Mouse (Mus musculus) spleen, postnatal 14 days (tissue): Measurements from ENCODE around the gene Rnaset2a.
"Not testable (repeated sequence)": the region's sequence is repeated elsewhere in the genome, so short reads cannot be mapped to it uniquely, and the experiment has no call there.

Source experiments
- DNase-seq, 2 experiments: peaks; one replicate each; pipeline ENCODE4 v3.0.0; 2021 to 2022; ENCODE audit warnings: low spot score in 2 of 2

The Rnaset2a gene

GRCm38 (mm10) chr17:8147439-8148316 is at the start of gene Rnaset2a, which contains the start of gene Gm49673:
Rnaset2a (minus strand) TSS chr17:8148097.
Gm49673 (minus strand) TSS chr17:8147788.
- DNase-seq = not testable (repeated sequence)

- DNase-seq = no peak
Measured at GRCm38 (mm10) chr17:8197652-8198051, 49.8 kb upstream of the Rnaset2a start.

- no peak for DNase-seq
Measured at GRCm38 (mm10) chr17:8195685-8196376, 47.9 kb upstream of the Rnaset2a start.

GRCm38 (mm10) chr17:8193678-8194077 is 45.8 kb upstream of the Rnaset2a start:
- DNase-seq = no peak

GRCm38 (mm10) chr17:8184217-8184616 is 36.3 kb upstream of the Rnaset2a start:
- DNase-seq = no peak

GRCm38 (mm10) chr17:8183815-8184214 is 35.9 kb upstream of the Rnaset2a start:
- DNase-seq = no peak

- no peak for DNase-seq
Measured at GRCm38 (mm10) chr17:8177090-8177489, 29.2 kb upstream of the Rnaset2a start.

GRCm38 (mm10) chr17:8171081-8171480 is 23.2 kb upstream of the Rnaset2a start:
- no peak for DNase-seq

GRCm38 (mm10) chr17:8170331-8170730 is 22.4 kb upstream of the Rnaset2a start:
- DNase-seq = no peak

- DNase-seq = not testable (repeated sequence)
Measured at GRCm38 (mm10) chr17:8167436-8167835, 19.5 kb upstream of the Rnaset2a start.

GRCm38 (mm10) chr17:8166454-8166853 is 18.6 kb upstream of the Rnaset2a start:
- not testable (repeated sequence) for DNase-seq

GRCm38 (mm10) chr17:8165977-8166376 is 18.1 kb upstream of the Rnaset2a start:
- not testable (repeated sequence) for DNase-seq

GRCm38 (mm10) chr17:8165608-8165945 is 17.7 kb upstream of the Rnaset2a start:
- peak in 1 of 2 experiments; percentile 20 for DNase-seq

- DNase-seq = peak in 1 of 2 experiments; percentile 32
Measured at GRCm38 (mm10) chr17:8164701-8165607, 17.1 kb upstream of the Rnaset2a start, which contains the start of gene Fgfr1op. Fgfr1op (plus strand) TSS chr17:8165501.

GRCm38 (mm10) chr17:8160969-8161368 is 13.1 kb upstream of the Rnaset2a start:
- not testable (repeated sequence) for DNase-seq

- DNase-seq = not testable (repeated sequence)
Measured at GRCm38 (mm10) chr17:8158627-8159026, 10.7 kb upstream of the Rnaset2a start.

GRCm38 (mm10) chr17:8155982-8156381 is 8.1 kb upstream of the Rnaset2a start:
- not testable (repeated sequence) for DNase-seq

- not testable (repeated sequence) for DNase-seq
Measured at GRCm38 (mm10) chr17:8155010-8155409, 7.1 kb upstream of the Rnaset2a start.

- not testable (repeated sequence) for DNase-seq
Measured at GRCm38 (mm10) chr17:8146931-8147330, 966 bp downstream of the Rnaset2a start.

- DNase-seq = not testable (repeated sequence)
Measured at GRCm38 (mm10) chr17:8143802-8144673, 3.9 kb downstream of the Rnaset2a start.
